Mouse (Mus musculus) small intestine, adult 2 months (tissue): ENCODE results near the gene Pigr. TPM values are rescaled to one million over a fixed set of nuclear protein-coding genes. Genes with fewer than 3 reads are reported as not detected.
A peak's percentile ranks its signal among the peaks of the same experiment; 100 is the strongest.

Experiments
- H3K27ac ChIP-seq: fragments of 200-500 bp; 2 replicates; pipeline ENCODE4 v1.5.1; 2012; ENCODE audit warnings: low read depth, low read length, control low read depth, inconsistent platforms; ENCODE audit not compliant: insufficient read depth
- H3K27me3 ChIP-seq: fragments of 200-500 bp; 2 replicates; pipeline ENCODE4 v1.6.1; 2012; ENCODE audit warnings: mild to moderate bottlenecking, moderate library complexity, low read length, inconsistent platforms; ENCODE audit not compliant: control insufficient read depth, insufficient read depth
- H3K36me3 ChIP-seq: fragments of 200-500 bp; 2 replicates; pipeline ENCODE4 v1.6.1; 2012; ENCODE audit warnings: mild to moderate bottlenecking, low read length, control low read depth, inconsistent platforms; ENCODE audit not compliant: control insufficient read depth, insufficient read depth
- H3K4me1 ChIP-seq: fragments of 200-500 bp; 2 replicates; pipeline ENCODE4 v1.6.1; 2012; ENCODE audit warnings: low read length, inconsistent platforms, mixed read lengths; ENCODE audit not compliant: control insufficient read depth, insufficient read depth, insufficient read length
- H3K4me3 ChIP-seq: fragments of 200-500 bp; 2 replicates; pipeline ENCODE4 v1.5.1; 2012; ENCODE audit warnings: low read depth, mild to moderate bottlenecking, control low read depth, inconsistent platforms, low read length, moderate library complexity
- CTCF ChIP-seq: fragments of 200-500 bp; IDR thresholded peaks from 2 replicates; pipeline ENCODE4 v1.5.1; 2012; ENCODE audit warnings: low read depth, mild to moderate bottlenecking, control low read depth, inconsistent platforms, low read length, moderate library complexity, mixed read lengths; ENCODE audit not compliant: insufficient replicate concordance, insufficient read length; ENCODE audit errors: extremely low read depth
- POLR2A ChIP-seq: fragments of 200-500 bp; IDR thresholded peaks from 2 replicates; pipeline ENCODE4 v1.6.1; 2012; ENCODE audit warnings: low read depth, mild to moderate bottlenecking, control low read depth, inconsistent platforms, low read length, moderate library complexity
- WGBS: fragments of 180-500 bp; shearing (Covaris S2); methylation state at CpG from one replicate; pipeline ENCODE4 v1.1.7; 2018; 5-methylcytosine and 5-hydroxymethylcytosine counted together
- polyA plus RNA-seq: library from polyadenylated mRNA; depleted of rRNA; stranded (reverse); fragments of >200 nt; gene quantifications from 2 replicates; pipeline ENCODE4 v1.2.3, GENCODE M21; 2012

Pigr gene
- polyA plus RNA-seq, 1 experiment = 747 TPM

DNA sequence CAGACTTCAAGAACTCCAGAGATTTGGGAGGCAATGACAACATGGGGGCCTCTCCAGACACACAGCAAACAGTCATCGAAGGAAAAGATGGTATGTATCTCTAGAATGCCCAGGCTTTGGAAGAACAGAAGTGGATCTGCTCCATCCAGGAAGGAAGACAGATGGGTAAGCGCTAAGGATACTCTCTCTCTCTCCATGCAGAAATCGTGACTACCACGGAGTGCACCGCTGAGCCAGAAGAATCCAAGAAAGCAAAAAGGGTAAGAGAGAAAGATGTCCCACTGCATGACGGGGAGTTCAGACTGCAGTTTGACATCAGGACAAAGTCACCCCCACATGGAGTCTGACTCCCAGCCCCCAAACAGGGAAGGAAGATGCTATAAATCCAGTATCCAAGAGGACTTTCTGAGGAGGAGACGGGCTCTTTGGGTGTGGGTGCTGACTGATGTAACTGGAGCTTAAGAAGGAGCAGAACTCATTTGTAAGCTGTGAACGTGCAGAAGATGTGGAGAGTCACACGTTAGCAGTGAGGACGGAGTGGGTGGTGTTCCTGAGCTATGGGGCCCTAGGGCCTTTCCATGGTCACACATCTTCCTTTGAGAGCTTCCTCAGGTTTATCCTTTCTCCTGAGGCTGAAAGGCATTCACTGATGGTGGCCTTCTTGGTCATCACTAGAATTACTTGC lies 23.2 kb downstream of the Pigr start:
- Histone ChIP-seq H3K4me3 (no peak overlapping the region), H3K4me1 (no peaks in the 10 kb centered on the region), H3K36me3 (peaks cover 72% of the 10 kb centered on the region), H3K27me3 (no peaks in the 10 kb centered on the region), H3K27ac (peak overlapping the region; percentile 12; the same call in 1 of the 2 replicates)
- TF ChIP-seq CTCF = no peak
- no peak for TF ChIP-seq POLR2A
- 84% methylated on average over 10 of the region's 10 CpGs for WGBS

DNA sequence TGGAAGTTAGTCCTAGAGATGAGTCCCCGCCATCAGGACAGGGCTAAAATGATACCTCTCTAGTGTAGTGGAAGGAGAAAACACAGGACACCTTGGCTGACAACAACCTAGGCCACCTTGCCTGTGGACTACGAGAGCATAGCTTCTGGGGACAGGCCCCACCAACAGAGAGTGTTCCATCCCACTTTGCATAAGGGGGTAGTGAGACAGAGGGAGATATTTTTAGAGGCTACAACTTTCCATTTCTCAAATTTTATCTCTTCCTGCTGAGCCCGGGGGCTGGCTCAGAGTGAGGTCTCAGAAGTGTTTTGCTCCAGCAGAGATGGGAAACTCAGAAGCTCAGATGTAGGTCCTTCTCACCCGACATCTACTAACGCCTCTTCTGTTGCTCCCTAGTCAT lies 23.9 kb downstream of the Pigr start:
- H3K36me3 ChIP-seq = peaks cover 65% of the 10 kb centered on the region
- no peak overlapping the region for H3K4me3 ChIP-seq
- no peak for TF ChIP-seq CTCF
- no peak for TF ChIP-seq POLR2A
- H3K27ac ChIP-seq = peak overlapping the region; percentile 33; the same call in 1 of the 2 replicates
- H3K4me1 ChIP-seq = no peaks in the 10 kb centered on the region
- WGBS = 75% methylated on average over 5 of the region's 5 CpGs
- no peaks in the 10 kb centered on the region for H3K27me3 ChIP-seq

- H3K36me3 ChIP-seq = peaks cover 22% of the 10 kb centered on the region
- no peaks in the 10 kb centered on the region for H3K4me1 ChIP-seq
- no peaks in the 10 kb centered on the region for H3K27me3 ChIP-seq
- WGBS = 80% methylated on average over 9 of the region's 9 CpGs
- no peak overlapping the region for H3K27ac ChIP-seq
- no peak overlapping the region for H3K4me3 ChIP-seq
- TF ChIP-seq CTCF = no peak
- no peak for TF ChIP-seq POLR2A
Measured at GRCm38 (mm10) chr1:130854819-130855218, 28.3 kb downstream of the Pigr start.

GRCm38 (mm10) chr1:130855723-130856122 lies 29.2 kb downstream of the Pigr start:
- WGBS = 83% methylated on average over 2 of the region's 2 CpGs
- H3K27ac ChIP-seq = no peak overlapping the region

DNA sequence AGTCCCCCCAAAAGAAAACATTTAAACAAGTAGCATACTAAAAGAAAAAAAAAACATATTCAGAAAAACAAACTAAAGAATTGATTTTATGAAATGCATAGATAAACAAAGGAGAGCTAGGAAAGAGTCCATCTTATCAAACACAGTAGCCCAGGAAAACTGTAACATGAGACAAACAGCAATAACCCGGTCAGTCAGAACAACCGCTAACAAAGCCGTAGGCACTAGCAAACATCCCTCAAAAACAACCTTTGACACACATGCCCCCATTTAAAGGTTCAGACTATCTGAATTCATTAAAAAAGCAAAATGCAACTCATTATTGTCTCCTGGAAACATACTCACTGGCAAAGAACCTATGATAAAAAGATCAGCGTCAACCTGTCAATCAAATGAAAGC lies 31.0 kb downstream of the Pigr start:
- no peaks in the 10 kb centered on the region for H3K27me3 ChIP-seq
- H3K27ac ChIP-seq = no peak overlapping the region
- 28% methylated on average over 4 of the region's 4 CpGs for WGBS
- H3K36me3 ChIP-seq = no peaks in the 10 kb centered on the region
- H3K4me1 ChIP-seq = no peaks in the 10 kb centered on the region
- H3K4me3 ChIP-seq = no peak overlapping the region
- TF ChIP-seq CTCF (no peak), POLR2A (no peak)

More at GRCm38 (mm10) chr1:130855723-130856122, 29.2 kb downstream of the Pigr start:
- Histone ChIP-seq H3K36me3 (peaks cover 13% of the 10 kb centered on the region), H3K4me3 (no peak overlapping the region), H3K27me3 (no peaks in the 10 kb centered on the region), H3K4me1 (no peaks in the 10 kb centered on the region)
- TF ChIP-seq CTCF (no peak), POLR2A (no peak)

- 55% methylated on average over 4 of the region's 4 CpGs for WGBS
- no peak overlapping the region for H3K27ac ChIP-seq
- H3K4me3 ChIP-seq = no peak overlapping the region
- TF ChIP-seq POLR2A = no peak
- no peak for TF ChIP-seq CTCF
- H3K27me3 ChIP-seq = no peaks in the 10 kb centered on the region
- no peaks in the 10 kb centered on the region for H3K4me1 ChIP-seq
- no peaks in the 10 kb centered on the region for H3K36me3 ChIP-seq
Measured at GRCm38 (mm10) chr1:130864238-130864637, 37.8 kb downstream of the Pigr start.

DNA sequence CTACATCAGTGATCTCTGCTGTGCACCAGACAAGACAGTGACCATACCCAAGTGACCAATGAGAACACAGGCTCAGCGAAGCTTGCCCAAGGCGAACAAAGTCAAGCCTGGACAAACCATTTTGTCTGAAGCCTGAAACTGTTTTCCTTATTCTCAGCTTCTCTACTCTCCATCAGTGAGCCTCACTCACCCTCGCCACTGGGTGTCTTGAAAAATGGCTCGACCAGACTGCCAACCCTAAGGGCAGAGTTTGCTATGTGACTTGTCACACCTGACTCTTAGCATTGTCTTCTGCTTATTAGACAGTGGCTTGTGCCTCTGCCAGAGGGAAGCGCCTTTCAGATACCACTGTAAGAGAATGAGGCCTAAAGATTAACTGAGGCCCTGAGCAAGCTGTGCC lies 38.3 kb downstream of the Pigr start:
- no peaks in the 10 kb centered on the region for H3K27me3 ChIP-seq
- H3K4me1 ChIP-seq = no peaks in the 10 kb centered on the region
- H3K36me3 ChIP-seq = no peaks in the 10 kb centered on the region
- H3K4me3 ChIP-seq = no peak overlapping the region
- 93% methylated on average over 5 of the region's 5 CpGs for WGBS
- TF ChIP-seq POLR2A (no peak), CTCF (no peak)
- H3K27ac ChIP-seq = peak overlapping the region; percentile 31; the same call in 1 of the 2 replicates
